Comparison of ENCODE assay signal across 32 mouse cellular contexts in genomic region chr15:19863979-19864378, GRCm38 (mm10).
"Had no signal": no experiment of that assay in that cellular context is flagged by ENCODE, and none has a peak within 500 bp of the region (broad histone marks: within the 10 kb centered on the region; RNA-seq: fewer than 3 reads in every experiment).

No protein-coding gene starts in this region.

- H3K4me1 ChIP-seq: limb, embryonic 10.5 days; limb, embryonic 12.5 days; limb, embryonic 13.5 days; limb, embryonic 15.5 days; liver, embryonic 12.5 days; liver, embryonic 13.5 days; liver, embryonic 15.5 days; lung, embryonic 15.5 days; megakaryocyte, embryonic 14.5 days; midbrain, embryonic 10.5 days; midbrain, embryonic 12.5 days; midbrain, embryonic 13.5 days; midbrain, embryonic 15.5 days; neural tube, embryonic 12.5 days; neural tube, embryonic 13.5 days had no signal

- H3K9ac ChIP-seq: limb, embryonic 12.5 days; limb, embryonic 13.5 days; limb, embryonic 15.5 days; liver, embryonic 12.5 days; liver, embryonic 13.5 days; liver, embryonic 14.5 days; liver, embryonic 15.5 days; liver, postnatal 0 days; lung, embryonic 14.5 days; lung, embryonic 15.5 days; midbrain, embryonic 12.5 days; midbrain, embryonic 13.5 days; midbrain, embryonic 15.5 days; neural tube, embryonic 12.5 days; neural tube, embryonic 13.5 days had no signal

- H3K9me3 ChIP-seq: limb, embryonic 10.5 days; limb, embryonic 13.5 days; limb, embryonic 15.5 days; liver, embryonic 12.5 days; liver, embryonic 13.5 days; liver, embryonic 15.5 days; lung, embryonic 15.5 days; megakaryocyte, embryonic 14.5 days; midbrain, embryonic 10.5 days; midbrain, embryonic 12.5 days; midbrain, embryonic 13.5 days; midbrain, embryonic 15.5 days; neural tube, embryonic 12.5 days; neural tube, embryonic 13.5 days had no signal

- H3K27ac ChIP-seq: limb, embryonic 10.5 days; limb, embryonic 12.5 days; limb, embryonic 13.5 days; limb, embryonic 15.5 days; liver, embryonic 12.5 days; liver, embryonic 13.5 days; liver, embryonic 14.5 days; liver, embryonic 15.5 days; lung, embryonic 15.5 days; macrophage; midbrain, embryonic 10.5 days; midbrain, embryonic 12.5 days; midbrain, embryonic 13.5 days; midbrain, embryonic 15.5 days; neural tube, embryonic 12.5 days; neural tube, embryonic 13.5 days had no signal

- DNase-seq: left cerebral cortex, postnatal 4 days; liver; liver, embryonic 13.5 days; liver, postnatal 0 days; lung, adult 18-20 months; lung, embryonic 14.5 days; lung, postnatal 10 days; lung, postnatal 14 days; lung, postnatal 36 days; lung, postnatal 4 days; midbrain, embryonic 14.5 days had no signal

- ATAC-seq: liver, embryonic 12.5 days; liver, postnatal 0 days; lung, postnatal 0 days; midbrain, embryonic 13.5 days; midbrain, embryonic 15.5 days; midbrain, embryonic 16.5 days had no signal

- H3K4me2 ChIP-seq: limb, embryonic 12.5 days; limb, embryonic 13.5 days; limb, embryonic 15.5 days; liver, embryonic 11.5 days; liver, embryonic 12.5 days; liver, embryonic 13.5 days; liver, embryonic 15.5 days; lung, embryonic 14.5 days; lung, embryonic 15.5 days; midbrain, embryonic 11.5 days; midbrain, embryonic 12.5 days; midbrain, embryonic 13.5 days; midbrain, embryonic 15.5 days; neural tube, embryonic 12.5 days; neural tube, embryonic 13.5 days had no signal

- H3K4me3 ChIP-seq: limb, embryonic 10.5 days; limb, embryonic 12.5 days; limb, embryonic 13.5 days; limb, embryonic 15.5 days; liver, embryonic 12.5 days; liver, embryonic 13.5 days; liver, embryonic 15.5 days; lung, embryonic 15.5 days; megakaryocyte, embryonic 14.5 days; midbrain, embryonic 10.5 days; midbrain, embryonic 12.5 days; midbrain, embryonic 13.5 days; midbrain, embryonic 15.5 days; myocyte; neural tube, embryonic 12.5 days; neural tube, embryonic 13.5 days had no signal

- H3K27me3 ChIP-seq: limb, embryonic 12.5 days; limb, embryonic 13.5 days; limb, embryonic 15.5 days; liver, embryonic 12.5 days; liver, embryonic 13.5 days; liver, embryonic 15.5 days; lung, embryonic 15.5 days; megakaryocyte, embryonic 14.5 days; midbrain, embryonic 12.5 days; midbrain, embryonic 13.5 days; midbrain, embryonic 15.5 days; neural tube, embryonic 12.5 days; neural tube, embryonic 13.5 days had no signal

- H3K36me3 ChIP-seq: limb, embryonic 10.5 days; limb, embryonic 12.5 days; limb, embryonic 13.5 days; limb, embryonic 15.5 days; liver, embryonic 12.5 days; liver, embryonic 13.5 days; liver, embryonic 15.5 days; lung, embryonic 15.5 days; midbrain, embryonic 10.5 days; midbrain, embryonic 12.5 days; midbrain, embryonic 13.5 days; midbrain, embryonic 15.5 days; neural tube, embryonic 12.5 days; neural tube, embryonic 13.5 days had no signal
